Mouse (Mus musculus) stomach, embryonic 16.5 days (tissue): ENCODE data around the gene Snn. TPM values are rescaled to one million over a fixed set of nuclear protein-coding genes. Genes with fewer than 3 reads are reported as not detected.

Experiments
- ATAC-seq: fragments of 200-750 bp; cut with Nextera tagmentation; 2 replicates; pipeline ENCODE4 v1.8.0; 2017; ENCODE audit warnings: moderate number of reproducible peaks, moderate TSS enrichment; ENCODE audit not compliant: insufficient read depth, low FRiP score
- H3K27ac ChIP-seq: fragments of 300-500 bp; sonication (generic); 2 replicates; pipeline ENCODE4 v1.5.1; 2014; ENCODE audit warnings: low read length
- H3K27me3 ChIP-seq: fragments of 300-500 bp; sonication (generic); 2 replicates; pipeline ENCODE4 v1.6.1; 2014; ENCODE audit warnings: low read length, control low read depth, mixed read lengths; ENCODE audit not compliant: control insufficient read depth, insufficient read depth
- H3K36me3 ChIP-seq: fragments of 300-500 bp; sonication (generic); 2 replicates; pipeline ENCODE4 v1.6.1; 2014; ENCODE audit warnings: low read length; ENCODE audit not compliant: control insufficient read depth, insufficient read depth
- H3K4me1 ChIP-seq: fragments of 300-500 bp; sonication (generic); 2 replicates; pipeline ENCODE4 v1.6.1; 2014; ENCODE audit warnings: low read length, control low read depth, mixed read lengths; ENCODE audit not compliant: control insufficient read depth, insufficient read depth
- H3K4me2 ChIP-seq: fragments of 300-500 bp; sonication (generic); 2 replicates; pipeline ENCODE4 v1.6.1; 2014; ENCODE audit warnings: low read depth, low read length, mixed read lengths
- H3K4me3 ChIP-seq: fragments of 300-500 bp; sonication (generic); replicated peaks from 2 replicates; pipeline ENCODE4 v1.5.1; 2014; ENCODE audit warnings: mild to moderate bottlenecking, low read length
- H3K9ac ChIP-seq: fragments of 300-500 bp; sonication (generic); 2 replicates; pipeline ENCODE4 v1.6.1; 2014; ENCODE audit warnings: low read length
- H3K9me3 ChIP-seq: fragments of 300-500 bp; sonication (generic); replicated peaks from 2 replicates; pipeline ENCODE4 v1.6.1; 2016; ENCODE audit warnings: low read length, control low read depth; ENCODE audit not compliant: control insufficient read depth
- WGBS: fragments of 180-500 bp; shearing (Covaris S2); extraction: QIAGEN DNeasy Blood & Tissue Kit; methylation state at CpG from one replicate; pipeline ENCODE4 v1.1.7; 2014; 5-methylcytosine and 5-hydroxymethylcytosine counted together
- polyA plus RNA-seq: library from polyadenylated mRNA; unstranded; fragments of >200 nt; fragmentation: Nextera tagmentation; extraction: Ambion mirVana; gene quantifications from 2 replicates; pipeline ENCODE4 v1.2.1, GENCODE M21; 2015

Snn gene
- polyA plus RNA-seq, 1 experiment from 2014 or later: 23.6 TPM

- Histone ChIP-seq H3K9me3 (no peaks in the 10 kb centered on the region), H3K27ac (no peak overlapping the region), H3K4me1 (peaks cover 20% of the 10 kb centered on the region), H3K36me3 (peaks cover 7% of the 10 kb centered on the region; the same call in 1 of the 2 replicates), H3K4me2 (peak overlapping the region; percentile 6; the same call in 1 of the 2 replicates), H3K4me3 (no peak overlapping the region), H3K9ac (no peak overlapping the region), H3K27me3 (no peaks in the 10 kb centered on the region)
- no peak for ATAC-seq
- WGBS: 47% methylated on average over 7 of the region's 7 CpGs
These were observed 9.1 kb downstream of the Snn start for GRCm38 (mm10) chr16:11069710-11070420.

- Histone ChIP-seq H3K36me3 (peaks cover 12% of the 10 kb centered on the region; the same call in 1 of the 2 replicates), H3K4me2 (no peak overlapping the region), H3K27ac (no peak overlapping the region), H3K9ac (no peak overlapping the region), H3K9me3 (no peaks in the 10 kb centered on the region), H3K27me3 (no peaks in the 10 kb centered on the region), H3K4me1 (peaks cover 16% of the 10 kb centered on the region), H3K4me3 (no peak overlapping the region)
- 77% methylated on average over 5 of the region's 5 CpGs for WGBS
- no peak for ATAC-seq
These were observed 10.4 kb downstream of the Snn start for GRCm38 (mm10) chr16:11071176-11071575.

- H3K4me3 ChIP-seq: no peak overlapping the region
- H3K36me3 ChIP-seq: peaks cover 12% of the 10 kb centered on the region; the same call in 1 of the 2 replicates
- peaks cover 16% of the 10 kb centered on the region for H3K4me1 ChIP-seq
- no peak for ATAC-seq
- no peaks in the 10 kb centered on the region for H3K9me3 ChIP-seq
- no peak overlapping the region for H3K4me2 ChIP-seq
- H3K27me3 ChIP-seq: no peaks in the 10 kb centered on the region
- 90% methylated on average over 4 of the region's 4 CpGs for WGBS
- no peak overlapping the region for H3K27ac ChIP-seq
- no peak overlapping the region for H3K9ac ChIP-seq
These were observed 11.1 kb downstream of the Snn start for GRCm38 (mm10) chr16:11071887-11072286.

GRCm38 (mm10) chr16:11072454-11072853 lies 11.7 kb downstream of the Snn start:
- Histone ChIP-seq H3K4me1 (peaks cover 13% of the 10 kb centered on the region), H3K9me3 (no peaks in the 10 kb centered on the region), H3K9ac (no peak overlapping the region), H3K4me2 (no peak overlapping the region), H3K27me3 (no peaks in the 10 kb centered on the region), H3K36me3 (peaks cover 12% of the 10 kb centered on the region; the same call in 1 of the 2 replicates), H3K4me3 (no peak overlapping the region), H3K27ac (no peak overlapping the region)
- 82% methylated on average over 8 of the region's 8 CpGs for WGBS
- no peak for ATAC-seq

DNA sequence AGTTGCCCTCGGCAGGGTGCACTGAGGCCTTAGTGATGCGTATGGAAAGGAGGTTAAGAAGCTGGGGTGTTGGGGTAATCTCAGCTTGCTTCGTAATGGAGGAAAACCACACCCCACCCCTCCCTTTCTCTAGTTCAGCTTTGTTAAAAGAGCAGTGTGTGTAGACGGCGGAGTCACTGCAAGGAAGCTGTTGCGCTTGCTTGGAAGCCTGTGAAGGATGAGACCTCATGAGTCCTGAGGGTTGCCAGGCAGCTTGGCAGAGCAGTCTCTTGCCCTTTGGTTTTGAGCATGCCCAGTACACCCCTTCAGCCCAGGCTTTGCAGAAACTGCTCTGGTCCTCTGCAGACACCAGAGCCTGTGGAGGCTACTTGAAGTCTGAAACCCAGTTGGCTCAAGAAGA lies 12.3 kb downstream of the Snn start:
- Histone ChIP-seq H3K9me3 (no peaks in the 10 kb centered on the region), H3K4me2 (no peak overlapping the region), H3K27me3 (no peaks in the 10 kb centered on the region), H3K36me3 (peaks cover 16% of the 10 kb centered on the region; the same call in 1 of the 2 replicates), H3K27ac (no peak overlapping the region), H3K4me3 (no peak overlapping the region), H3K9ac (no peak overlapping the region), H3K4me1 (peaks cover 7% of the 10 kb centered on the region)
- no peak for ATAC-seq
- 63% methylated on average over 6 of the region's 6 CpGs for WGBS

- no peak for ATAC-seq
- Histone ChIP-seq H3K4me2 (no peak overlapping the region), H3K4me1 (0 out of 2 replicates have a peak, but pooled peaks cover 4% of the 10 kb centered on the region), H3K9me3 (no peaks in the 10 kb centered on the region), H3K9ac (no peak overlapping the region), H3K36me3 (peaks cover 24% of the 10 kb centered on the region; the same call in 1 of the 2 replicates), H3K4me3 (no peak overlapping the region), H3K27ac (no peak overlapping the region), H3K27me3 (no peaks in the 10 kb centered on the region)
- 91% methylated on average over 9 of the region's 9 CpGs for WGBS
These were observed 17.0 kb downstream of the Snn start for GRCm38 (mm10) chr16:11077601-11078201.

DNA sequence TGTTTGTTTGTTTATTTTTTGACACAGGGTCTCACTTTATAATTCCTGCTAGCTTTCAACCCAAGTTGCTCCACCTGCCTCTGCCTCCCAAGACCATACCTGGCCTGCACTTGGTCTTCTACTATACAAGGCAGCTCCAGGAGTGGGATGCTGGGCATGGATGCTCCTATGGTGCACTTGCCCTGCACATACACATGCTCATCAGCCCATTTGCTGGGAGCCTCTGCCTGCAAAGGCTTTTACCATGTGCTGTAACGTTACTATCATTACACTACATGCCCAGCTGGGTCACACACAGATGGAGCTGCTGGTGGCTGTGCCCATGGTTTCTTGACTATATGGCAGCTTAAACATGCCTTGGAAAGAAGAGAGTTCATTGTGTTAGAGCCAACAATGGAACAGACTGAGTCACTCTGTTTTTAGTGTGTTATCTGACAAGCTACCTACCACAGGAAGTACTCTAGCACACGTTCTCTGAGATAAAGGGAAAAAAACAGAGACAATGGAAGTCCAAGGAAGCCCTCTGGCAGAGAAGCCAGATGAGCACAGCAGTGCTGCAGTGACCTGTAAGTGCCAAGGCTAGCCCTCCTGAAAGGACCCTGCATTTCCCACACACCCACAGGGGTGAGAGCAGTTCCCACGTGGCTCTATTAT lies 17.6 kb downstream of the Snn start:
- H3K4me2 ChIP-seq: no peak overlapping the region
- H3K9me3 ChIP-seq: no peaks in the 10 kb centered on the region
- H3K36me3 ChIP-seq: peaks cover 24% of the 10 kb centered on the region; the same call in 1 of the 2 replicates
- H3K27ac ChIP-seq: no peak overlapping the region
- no peak overlapping the region for H3K9ac ChIP-seq
- 71% methylated on average over 3 of the region's 3 CpGs for WGBS
- H3K27me3 ChIP-seq: no peaks in the 10 kb centered on the region
- 0 out of 2 replicates have a peak, but pooled peaks cover 1% of the 10 kb centered on the region for H3K4me1 ChIP-seq
- H3K4me3 ChIP-seq: no peak overlapping the region
- ATAC-seq: no peak

DNA sequence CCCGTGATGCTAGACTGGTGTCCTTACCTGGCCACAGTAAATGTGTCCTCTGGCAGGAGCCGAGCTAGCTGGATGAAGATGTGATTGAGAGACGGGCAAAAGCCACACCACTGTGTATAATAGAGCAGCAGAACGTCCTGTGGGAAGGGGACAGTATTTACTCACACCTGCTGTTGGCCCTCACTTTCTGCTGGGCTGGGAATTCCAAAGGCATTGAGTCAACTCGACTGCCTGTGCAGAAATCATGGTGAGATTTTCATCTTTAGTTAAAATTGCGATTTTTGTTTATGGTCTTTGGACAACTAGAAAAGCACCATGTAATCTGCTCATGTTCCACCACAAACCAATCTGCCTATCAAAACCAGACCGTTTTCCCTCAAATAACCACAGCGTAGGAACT lies 23.4 kb downstream of the Snn start:
- no peak overlapping the region for H3K9ac ChIP-seq
- H3K4me1 ChIP-seq: no peaks in the 10 kb centered on the region
- no peak overlapping the region for H3K4me3 ChIP-seq
- no peak overlapping the region for H3K4me2 ChIP-seq
- H3K36me3 ChIP-seq: peaks cover 26% of the 10 kb centered on the region
- H3K27ac ChIP-seq: no peak overlapping the region
- no peak for ATAC-seq
- no peaks in the 10 kb centered on the region for H3K9me3 ChIP-seq
- WGBS: 90% methylated on average over 8 of the region's 8 CpGs
- H3K27me3 ChIP-seq: no peaks in the 10 kb centered on the region

DNA sequence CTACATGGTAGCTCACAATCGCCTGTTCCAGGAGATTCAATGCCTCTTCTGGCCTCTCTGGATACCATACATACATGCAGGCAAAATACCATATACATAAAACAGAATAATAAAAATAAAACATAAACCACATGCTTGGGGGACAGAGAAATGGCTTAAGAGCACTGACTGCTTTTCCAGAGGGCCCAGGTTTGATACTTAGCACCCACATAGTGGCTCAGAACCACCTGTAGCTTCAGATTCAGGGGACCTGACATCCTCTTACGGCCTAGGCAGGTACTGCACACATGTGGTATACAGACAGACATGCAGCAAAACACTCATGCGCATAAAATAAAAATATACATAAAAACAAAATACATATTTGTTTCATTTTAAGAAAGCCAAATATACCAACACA lies 25.6 kb downstream of the Snn start:
- H3K36me3 ChIP-seq: peaks cover 32% of the 10 kb centered on the region

More for the DNA sequence above, 25.6 kb downstream of the Snn start:
- H3K9ac ChIP-seq: no peak overlapping the region
- no peak overlapping the region for H3K4me3 ChIP-seq
- H3K4me1 ChIP-seq: no peaks in the 10 kb centered on the region
- no peak overlapping the region for H3K4me2 ChIP-seq
- WGBS: 92% methylated on average over 3 of the region's 3 CpGs
- no peak for ATAC-seq
- H3K27me3 ChIP-seq: no peaks in the 10 kb centered on the region
- no peaks in the 10 kb centered on the region for H3K9me3 ChIP-seq
- no peak overlapping the region for H3K27ac ChIP-seq
